Mouse (Mus musculus) neutrophil, adult 5-6 weeks (primary cell): Measurements from ENCODE around the gene Cd59a. TPM values are rescaled to one million over a fixed set of nuclear protein-coding genes. Genes with fewer than 3 reads are reported as not detected.
"Not testable (repeated sequence)": the region's sequence is repeated elsewhere in the genome, so short reads cannot be mapped to it uniquely, and the experiment has no call there.

Experiments
- ATAC-seq: fragments of 151-379, 151-347 bp; 2 replicates; pipeline ENCODE4 v1.8.0; 2017; ENCODE audit warnings: mild to moderate bottlenecking, moderate TSS enrichment; ENCODE audit not compliant: insufficient number of reproducible peaks, poor library complexity, low FRiP score, severe bottlenecking; ENCODE audit errors: extremely low read depth
- total RNA-seq: library from RNA; stranded (forward); fragments of 200-1000 nt; gene quantifications from 2 replicates; pipeline ENCODE4 v1.2.3, GENCODE M21; 2017

Cd59a gene
- total RNA-seq, 1 experiment from 2014 or later: 0.58 TPM

DNA sequence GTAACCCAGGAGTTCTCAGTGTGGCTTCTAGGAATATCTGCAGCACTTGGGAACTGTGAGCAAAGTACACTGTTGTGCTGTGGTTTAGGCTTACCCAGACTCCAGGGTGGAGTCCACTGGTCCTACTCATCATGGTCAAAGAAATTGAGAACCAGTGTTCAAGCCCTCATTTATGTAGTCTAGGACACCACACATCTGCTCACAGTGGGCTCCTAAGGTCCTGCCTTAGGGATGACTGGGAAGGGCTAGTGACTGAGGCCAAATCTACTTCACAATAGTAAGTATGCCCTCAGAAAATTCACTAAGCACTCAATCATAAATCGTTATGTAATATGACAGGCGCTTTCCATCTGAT lies 3.6 kb downstream of the Cd59a start:
- no peak for ATAC-seq

- no peak for ATAC-seq
Observed at GRCm38 (mm10) chr2:104099946-104100345, 4.3 kb downstream of the Cd59a start.

DNA sequence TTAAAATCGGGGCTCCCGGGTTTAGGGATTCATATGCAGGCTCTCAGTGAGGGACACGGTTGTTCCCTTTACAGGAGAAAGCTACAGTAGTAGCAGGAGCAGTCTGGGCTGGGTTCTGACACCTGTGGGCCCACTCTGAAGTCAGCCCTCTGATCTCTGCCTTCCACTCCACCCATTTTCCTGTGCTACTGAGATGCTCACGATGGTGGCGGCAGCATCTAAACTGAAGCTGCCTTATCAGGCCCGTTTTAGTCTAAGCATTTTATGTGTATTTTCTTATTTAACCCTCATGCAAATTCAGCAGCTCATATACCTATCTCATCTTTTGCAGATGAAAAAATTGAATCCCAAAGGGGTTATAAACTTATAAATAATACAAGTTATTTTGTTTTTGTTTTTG lies 9.2 kb downstream of the Cd59a start:
- no peak for ATAC-seq

DNA sequence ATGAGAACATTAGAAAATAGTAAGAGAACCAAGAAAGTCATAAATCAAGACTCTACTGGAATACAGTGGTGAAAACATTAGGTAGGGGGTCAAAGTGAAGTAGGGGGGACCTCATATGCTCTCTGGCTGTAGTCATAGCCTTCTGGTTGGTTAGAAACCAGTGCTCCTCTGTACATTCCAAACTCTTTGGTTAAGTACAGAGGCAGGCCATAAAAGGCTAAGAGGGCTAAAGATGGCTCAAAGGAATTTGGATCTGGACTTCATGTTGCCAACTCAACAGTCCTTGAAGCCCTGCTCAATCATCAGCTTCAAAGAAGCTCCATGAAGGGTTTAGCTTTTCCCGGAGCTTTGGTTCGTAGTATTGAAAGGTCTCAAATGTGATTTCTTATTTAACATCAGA lies 13.4 kb downstream of the Cd59a start:
- ATAC-seq: not testable (repeated sequence)

GRCm38 (mm10) chr2:104109528-104109927 lies 13.9 kb downstream of the Cd59a start:
- no peak for ATAC-seq

DNA sequence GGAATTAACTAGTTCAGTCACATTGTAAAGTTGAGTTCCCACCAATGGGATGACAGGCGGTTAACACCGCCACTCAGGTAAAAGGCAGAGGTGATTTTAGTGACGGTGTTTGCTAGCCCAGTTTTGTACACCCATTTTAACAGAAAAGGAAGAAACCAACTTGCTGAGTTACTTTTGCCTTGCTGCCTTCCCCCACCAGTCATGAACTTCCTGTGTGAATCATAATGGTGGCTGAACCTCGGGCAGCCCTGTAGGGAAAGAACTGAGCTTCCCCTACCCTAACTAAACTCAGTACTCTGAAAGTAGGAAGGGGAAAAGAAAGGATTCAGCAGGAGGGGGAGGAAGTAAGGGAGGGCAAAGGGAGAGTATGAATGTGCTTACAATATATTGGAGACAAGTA lies 14.4 kb downstream of the Cd59a start:
- ATAC-seq: no peak

GRCm38 (mm10) chr2:104111170-104111797 lies 15.7 kb downstream of the Cd59a start:
- not testable (repeated sequence) for ATAC-seq

GRCm38 (mm10) chr2:104113563-104113962 lies 18.0 kb downstream of the Cd59a start:
- ATAC-seq: not testable (repeated sequence)

DNA sequence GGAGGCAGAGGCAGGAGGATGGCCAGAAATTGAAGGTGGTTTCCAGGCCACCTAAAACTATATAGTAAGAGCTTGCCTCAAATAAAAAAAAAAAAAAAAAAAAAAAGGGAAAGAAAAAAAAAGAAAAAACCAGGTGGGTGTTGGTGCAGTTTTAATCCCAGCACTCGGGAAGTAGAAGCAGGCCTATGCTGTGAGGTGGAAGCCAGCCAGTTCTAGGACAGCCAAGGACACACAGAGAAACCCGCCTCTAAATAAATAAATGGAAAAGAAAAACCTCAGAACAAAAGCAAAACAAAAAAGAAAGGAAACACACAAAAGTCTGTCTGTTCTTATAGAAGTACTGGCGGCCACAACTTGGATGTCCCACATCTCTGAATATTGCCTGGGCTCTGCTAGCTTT lies 19.3 kb downstream of the Cd59a start:
- no peak for ATAC-seq

- ATAC-seq: not testable (repeated sequence)
Observed at GRCm38 (mm10) chr2:104117173-104117572, 21.6 kb downstream of the Cd59a start.

DNA sequence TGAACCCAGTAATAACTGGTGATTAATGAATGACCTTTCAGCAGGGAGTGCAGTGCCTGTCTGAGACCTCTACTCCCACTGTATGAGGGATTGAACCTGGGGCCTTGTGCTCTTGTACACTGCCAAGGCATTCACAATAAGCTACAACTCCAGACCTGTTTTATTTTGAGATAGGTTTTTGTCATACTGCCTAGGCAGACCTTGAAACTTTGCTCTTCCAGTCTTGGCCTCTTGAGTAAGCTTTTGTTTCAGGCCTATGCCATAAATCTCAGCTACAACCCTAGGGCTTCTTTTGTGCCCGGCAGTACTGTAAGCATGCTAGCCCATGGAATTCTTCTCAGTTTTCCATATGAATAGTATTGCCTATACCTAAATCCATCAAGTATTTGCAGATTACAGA lies 23.5 kb downstream of the Cd59a start:
- no peak for ATAC-seq

GRCm38 (mm10) chr2:104120312-104120711 lies 24.7 kb downstream of the Cd59a start:
- ATAC-seq: no peak

DNA sequence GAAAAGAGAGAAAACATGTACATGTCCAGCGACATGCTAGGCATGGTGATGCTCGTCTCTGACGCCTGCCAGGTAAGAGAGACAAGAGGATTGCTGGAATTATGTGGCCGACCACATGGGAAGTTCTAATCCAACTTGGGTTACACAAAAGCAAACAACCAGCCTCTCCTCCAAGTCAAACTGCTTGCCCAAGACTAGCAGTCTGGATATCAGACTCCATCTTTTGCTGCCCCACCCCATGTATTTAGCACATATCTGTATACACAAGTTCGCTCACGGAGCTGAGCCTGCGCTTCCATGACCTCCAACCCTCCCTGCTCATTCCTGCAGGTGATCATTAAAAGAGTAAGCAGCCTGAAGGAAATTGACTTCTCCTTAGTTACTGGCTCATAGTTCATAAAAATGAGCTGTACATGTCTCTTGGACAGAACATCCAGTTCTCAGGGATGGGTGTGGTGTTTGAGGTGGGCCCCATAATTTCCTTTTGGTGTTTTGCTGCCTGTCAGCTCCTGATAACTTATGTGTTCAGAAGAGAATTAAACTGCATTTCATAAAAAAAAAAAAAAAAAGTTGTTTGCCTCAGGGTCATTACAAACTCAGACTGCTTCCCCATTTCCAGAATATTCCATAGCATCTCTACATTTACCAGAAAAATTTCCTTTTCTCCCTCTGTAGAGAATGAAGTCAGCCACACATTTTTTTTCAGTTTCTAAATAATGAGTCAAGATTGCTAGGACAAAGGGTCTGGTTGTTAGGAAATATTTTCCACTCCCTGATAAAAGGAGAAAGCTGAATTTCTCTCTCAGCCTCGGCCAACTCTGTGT lies 26.3 kb downstream of the Cd59a start:
- ATAC-seq: no peak

GRCm38 (mm10) chr2:104122505-104123378 lies 27.1 kb downstream of the Cd59a start, which contains the start of gene A930018P22Rik:
TSS of gene A930018P22Rik (plus strand) at chr2:104122769.
- peak; percentile 75 for ATAC-seq

DNA sequence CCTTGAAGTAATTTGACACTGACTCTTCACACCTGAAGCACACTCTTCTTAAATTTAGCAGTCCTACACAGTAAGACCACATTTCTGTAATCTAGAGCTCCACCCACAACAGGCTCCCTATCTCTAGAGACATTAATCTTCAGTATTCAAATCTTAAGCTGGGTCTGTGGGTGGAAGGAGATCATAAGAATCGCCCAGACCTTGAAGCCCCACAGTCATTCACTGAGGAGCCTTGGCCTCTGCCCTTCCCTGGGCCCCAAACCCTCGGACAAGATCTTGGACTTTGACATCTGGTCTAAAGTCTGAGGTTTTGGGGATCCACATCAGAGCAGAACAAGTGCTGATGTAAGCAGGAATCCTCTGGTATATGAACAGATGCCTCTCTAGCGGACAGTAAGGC lies 27.9 kb downstream of the Cd59a start:
- ATAC-seq: no peak

DNA sequence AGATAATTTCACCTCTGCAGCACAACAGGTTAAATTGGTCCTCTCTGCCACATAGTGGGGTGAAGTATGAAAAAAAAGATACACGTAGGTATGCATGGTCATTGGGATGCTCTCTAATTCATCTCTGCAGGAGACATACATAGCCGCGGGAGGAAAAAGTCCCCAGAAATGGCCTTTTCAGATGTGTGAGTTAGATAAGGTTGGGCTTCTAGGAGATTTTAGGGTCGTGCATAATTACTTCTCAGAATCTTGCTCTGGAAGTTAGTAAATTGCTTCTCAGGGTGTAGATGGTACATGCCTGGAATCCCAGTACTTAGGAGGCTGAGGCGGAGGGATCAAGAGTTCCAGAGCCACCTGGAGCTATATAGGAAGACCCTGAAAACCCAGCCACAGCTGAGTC lies 28.5 kb downstream of the Cd59a start:
- ATAC-seq: no peak

- ATAC-seq: no peak
Observed at GRCm38 (mm10) chr2:104128803-104129531, 33.4 kb downstream of the Cd59a start.

DNA sequence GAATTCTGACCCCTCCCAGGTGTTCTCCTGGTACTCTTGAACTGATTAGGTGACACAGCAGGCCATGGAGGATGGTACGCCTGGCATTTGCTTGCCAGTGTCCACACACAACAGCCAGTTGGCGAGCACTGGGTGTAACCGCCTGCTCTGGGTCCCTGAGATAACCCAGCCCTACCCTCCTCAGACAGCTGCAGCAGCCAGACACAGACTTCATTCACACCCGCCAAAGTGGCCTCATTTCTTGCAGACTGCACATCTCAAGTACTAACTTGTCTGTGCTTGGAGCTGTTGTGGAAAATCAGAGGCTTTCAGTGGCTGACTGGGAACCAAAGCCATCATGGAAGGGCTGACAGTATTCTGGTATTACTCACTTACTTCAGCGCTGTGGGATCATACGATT lies 34.6 kb downstream of the Cd59a start:
- ATAC-seq: no peak

DNA sequence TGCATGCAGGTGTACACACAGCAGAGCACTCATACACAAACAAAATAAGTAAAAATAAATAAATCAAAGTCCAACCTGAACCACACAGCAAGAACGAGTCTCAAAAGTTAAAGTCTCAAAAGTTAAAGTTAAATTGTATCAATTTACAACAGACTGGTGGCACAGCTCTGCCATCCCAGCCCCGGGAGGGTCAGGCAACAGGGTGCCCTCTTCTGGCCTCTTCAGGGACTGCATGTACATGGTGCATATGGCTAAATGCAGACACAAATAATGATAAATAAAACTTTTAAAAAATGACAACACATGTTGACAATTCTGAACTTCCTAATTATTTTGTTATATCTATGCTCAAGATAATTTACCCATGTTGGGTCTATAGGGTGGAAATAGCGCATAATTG lies 35.4 kb downstream of the Cd59a start:
- no peak for ATAC-seq
